Mouse (Mus musculus) layer of hippocampus, postnatal 25 days (tissue): ENCODE data around the gene Olfr1507. TPM values are rescaled to one million over a fixed set of nuclear protein-coding genes. Genes with fewer than 3 reads are reported as not detected.

Experiments used
- DNase-seq, 2 experiments: peaks; one replicate each; pipeline ENCODE4 v3.0.0; 2022; ENCODE audit warnings: mixed read lengths in 2 of 2, low spot score in 1 of 2; ENCODE audit errors: extremely low spot score in 1 of 2
- total RNA-seq, 2 experiments: library from RNA; stranded (reverse); gene quantifications; 2 replicates each; pipeline ENCODE4 v1.2.3; 2021

Olfr1507 gene
- total RNA-seq: not detected

DNA sequence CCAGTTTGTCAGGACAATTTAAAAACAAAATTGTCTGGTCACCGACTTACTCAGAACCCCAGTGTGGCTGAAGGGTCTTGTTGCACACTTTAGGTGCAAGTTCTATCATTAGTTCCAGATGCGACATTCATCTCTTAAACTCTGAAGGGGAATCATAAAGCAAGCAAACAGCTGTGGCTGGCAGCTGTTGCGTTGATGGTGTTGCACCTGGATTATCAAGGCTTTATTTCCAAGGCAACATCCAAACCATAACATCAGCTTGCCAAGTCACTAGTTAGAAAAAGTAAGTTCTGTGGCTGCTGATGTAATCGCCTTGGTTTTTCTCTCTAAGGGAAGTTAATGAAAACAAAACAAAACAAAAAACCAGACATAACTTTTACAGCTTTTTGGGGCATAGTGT, at the start of gene Olfr1507:
Olfr1507 (minus strand) TSS at position 234 of the 400 bp plus-strand sequence.
- DNase-seq: no peak

DNA sequence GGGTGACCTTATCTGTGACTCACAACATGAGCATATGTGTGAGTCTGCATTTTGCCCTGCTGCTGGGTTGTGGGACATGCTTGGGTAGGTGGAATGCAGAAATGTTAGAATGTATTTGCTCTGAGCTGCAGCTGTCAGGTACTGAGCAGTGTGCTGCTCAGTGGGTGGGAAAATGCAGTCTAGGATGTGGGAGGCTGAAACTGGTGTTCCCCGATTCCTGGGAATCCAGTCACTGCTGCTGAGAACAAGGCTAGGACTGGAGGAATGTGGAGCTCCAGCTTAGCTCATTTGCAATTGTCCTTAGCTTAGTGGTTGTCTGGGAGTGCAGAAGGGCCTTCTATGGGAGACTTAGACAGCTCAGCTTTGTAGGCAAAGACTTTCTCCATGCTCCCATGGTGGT, 37.8 kb upstream of the Olfr1507 start:
- no peak for DNase-seq

DNA sequence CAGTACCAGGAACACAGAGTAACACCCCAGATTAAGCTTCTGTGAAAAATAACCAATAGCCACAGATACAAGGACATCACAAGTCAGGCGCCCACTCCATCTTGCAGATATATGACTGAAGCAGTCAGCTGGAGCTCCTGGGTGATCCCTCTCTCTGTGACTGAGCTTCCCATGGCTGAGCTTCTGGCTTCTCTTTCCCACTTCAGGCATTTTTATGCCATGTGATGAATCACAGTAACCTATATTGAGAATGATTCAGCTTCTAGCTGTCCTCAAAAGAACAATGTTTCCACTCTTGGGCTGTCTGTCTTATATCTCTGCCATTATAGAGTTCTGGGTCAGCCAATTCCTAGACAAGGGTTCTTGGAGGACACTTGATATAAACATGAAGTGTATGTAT, 29.4 kb upstream of the Olfr1507 start:
- DNase-seq: no peak

DNA sequence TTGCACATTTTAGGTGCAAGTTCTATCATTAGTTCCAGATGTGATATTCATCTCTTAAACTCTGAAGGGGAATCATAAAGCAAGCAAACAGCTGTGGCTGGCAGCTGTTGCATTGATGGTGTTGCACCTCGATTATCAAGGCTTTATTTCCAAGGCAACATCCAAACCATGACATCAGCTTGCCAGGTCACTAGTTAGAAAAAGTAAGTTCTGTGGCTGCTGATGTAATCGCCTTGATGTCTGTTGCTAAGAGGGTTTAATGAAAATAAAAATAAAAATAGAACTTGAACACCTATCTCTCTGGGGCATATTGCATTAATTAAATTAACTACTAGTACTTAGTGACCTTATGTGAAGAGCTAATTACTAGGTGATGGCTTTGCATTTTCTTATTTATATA, 28.2 kb downstream of the Olfr1507 start, which contains the start of gene Olfr1508:
Olfr1508 (minus strand) TSS at position 101 of the 400 bp plus-strand sequence.
- no peak for DNase-seq

DNA sequence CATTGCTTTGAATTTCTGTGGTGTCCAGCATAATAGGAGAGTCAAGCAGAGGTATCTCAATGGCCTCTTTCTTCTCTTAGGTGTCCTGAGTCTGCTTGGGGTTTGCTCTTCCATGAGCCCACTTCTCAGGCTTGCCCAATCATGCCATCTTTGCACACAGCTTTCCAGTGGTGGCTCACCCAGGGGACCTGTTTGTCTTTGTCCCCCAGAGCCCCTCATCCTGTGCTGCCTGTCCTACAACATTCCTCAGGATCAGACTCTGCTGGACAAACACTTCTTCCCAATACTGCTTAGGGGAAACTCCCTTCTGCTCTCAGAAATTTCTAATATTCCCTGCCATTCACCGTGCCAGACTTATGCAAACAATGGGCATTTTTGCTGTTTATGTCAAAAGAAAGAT, 29.8 kb downstream of the Olfr1507 start:
- DNase-seq: no peak

DNA sequence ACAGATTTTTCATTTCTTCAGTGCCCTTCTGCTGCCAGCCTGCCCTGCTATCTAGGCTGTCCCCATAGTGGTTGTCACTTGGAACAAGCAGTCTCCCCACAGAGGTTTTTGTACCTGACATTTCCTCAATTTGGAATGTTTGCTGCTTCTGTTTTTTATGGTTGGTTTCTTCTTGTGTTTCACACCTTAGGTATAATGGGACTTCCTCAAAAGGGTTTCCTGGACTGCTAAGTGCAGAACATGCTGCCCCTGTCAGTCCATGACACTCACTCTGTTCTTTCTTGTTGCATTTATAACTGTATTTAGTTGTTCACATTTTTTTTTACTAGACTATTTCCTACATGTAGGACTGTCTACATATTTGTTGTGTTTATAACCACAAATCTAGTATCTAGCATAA, 33.6 kb downstream of the Olfr1507 start:
- no peak for DNase-seq

DNA sequence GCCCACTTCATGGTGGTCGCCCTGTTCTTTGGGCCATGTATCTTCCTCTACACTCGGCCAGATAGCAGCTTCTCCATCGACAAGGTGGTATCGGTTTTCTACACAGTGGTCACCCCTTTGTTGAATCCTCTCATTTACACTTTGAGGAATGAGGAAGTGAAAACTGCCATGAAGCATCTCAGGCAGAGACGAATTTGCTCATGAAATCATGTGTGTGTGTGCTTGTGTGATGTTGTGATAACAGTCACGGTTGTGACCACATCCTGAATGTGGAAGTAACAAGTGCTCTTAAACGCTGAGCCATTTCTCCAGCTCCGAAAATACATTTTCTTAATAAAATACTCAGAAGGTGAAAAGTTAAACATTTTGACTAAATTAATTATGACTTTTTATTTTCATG, 44.4 kb downstream of the Olfr1507 start:
- DNase-seq: no peak

DNA sequence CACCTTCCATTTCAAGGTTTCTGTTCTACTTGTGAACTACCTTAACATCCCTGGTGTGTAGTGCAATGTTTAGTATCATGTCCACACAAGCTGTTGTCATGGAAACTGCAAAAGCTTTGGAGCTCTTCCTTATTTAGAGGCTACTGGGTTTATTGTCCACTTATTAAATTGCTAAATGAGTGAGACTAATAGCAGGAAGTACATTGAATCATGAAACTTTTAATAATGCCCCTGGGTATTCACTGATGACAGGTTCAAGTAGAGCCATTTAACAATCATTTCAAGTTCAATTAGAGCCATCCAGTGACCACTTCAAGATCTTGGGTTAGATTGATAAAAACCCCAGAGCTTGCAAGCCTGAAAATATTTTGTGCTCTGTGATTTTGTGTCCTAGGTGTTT, 52.9 kb downstream of the Olfr1507 start, which contains the start of gene Olfr1509:
Olfr1509 (plus strand) TSS at position 301 of the 400 bp plus-strand sequence.
- DNase-seq: no peak

Other genes starting within 250 kb of the Olfr1507 start
- gene Chd8, start 238.0 kb downstream of the Olfr1507 start, total RNA-seq: 100 to 1,000 TPM; 104 to 123 TPM
- gene Tox4, start 216.6 kb downstream of the Olfr1507 start, total RNA-seq: 10 to 100 TPM; 57.1 to 57.5 TPM
- gene Rab2b, start 216.2 kb downstream of the Olfr1507 start, total RNA-seq: 10 to 100 TPM; 36.0 to 38.2 TPM
- gene Mettl3, start 190.6 kb downstream of the Olfr1507 start, total RNA-seq: 10 to 100 TPM; 39.1 to 48.8 TPM
- 10 to 100 TPM; 44.9 to 48.8 TPM for gene Sall2, start 167.0 kb downstream of the Olfr1507 start, total RNA-seq
- gene Olfr1513, start 139.3 kb downstream of the Olfr1507 start, total RNA-seq: not detected
- not detected for gene Olfr1512, start 116.6 kb downstream of the Olfr1507 start, total RNA-seq
- gene Olfr1511, start 98.4 kb downstream of the Olfr1507 start, total RNA-seq: not detected
- not detected for gene Olfr1510, start 81.4 kb downstream of the Olfr1507 start, total RNA-seq
- not detected for gene Olfr1509, start 52.8 kb downstream of the Olfr1507 start, total RNA-seq
- not detected for gene Olfr1508, start 28.3 kb downstream of the Olfr1507 start, total RNA-seq